Mouse (Mus musculus) yolk sac, embryonic 10.5 days (tissue): ENCODE results near the gene Tshr.
"Not testable (repeated sequence)": the region's sequence is repeated elsewhere in the genome, so short reads cannot be mapped to it uniquely, and the experiment has no call there.

Source experiments
- DNase-seq: peaks from one replicate; pipeline ENCODE4 v3.0.0-alpha.2; 2017; ENCODE audit warnings: low spot score

The Tshr gene

DNA sequence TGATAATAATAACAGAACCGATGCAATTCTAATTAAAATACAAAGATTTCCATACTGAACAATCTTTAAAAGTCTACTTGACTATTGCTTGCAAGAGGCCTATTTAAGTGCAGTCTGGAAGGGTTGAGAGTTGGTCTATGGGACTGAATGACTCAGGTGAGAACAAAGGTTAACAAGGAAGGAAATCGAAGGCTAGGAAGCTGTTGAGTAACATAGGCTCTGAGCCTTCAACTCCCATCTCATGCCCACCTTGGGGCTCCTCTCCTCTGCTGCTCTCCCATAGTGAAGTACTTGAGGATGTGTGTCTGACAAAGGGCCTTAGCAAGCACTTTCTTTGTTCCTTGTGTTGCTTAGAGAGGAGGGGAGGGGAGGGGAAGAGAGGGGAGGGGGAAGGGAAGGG, 116.1 kb downstream of the Tshr start:
- no peak for DNase-seq

DNA sequence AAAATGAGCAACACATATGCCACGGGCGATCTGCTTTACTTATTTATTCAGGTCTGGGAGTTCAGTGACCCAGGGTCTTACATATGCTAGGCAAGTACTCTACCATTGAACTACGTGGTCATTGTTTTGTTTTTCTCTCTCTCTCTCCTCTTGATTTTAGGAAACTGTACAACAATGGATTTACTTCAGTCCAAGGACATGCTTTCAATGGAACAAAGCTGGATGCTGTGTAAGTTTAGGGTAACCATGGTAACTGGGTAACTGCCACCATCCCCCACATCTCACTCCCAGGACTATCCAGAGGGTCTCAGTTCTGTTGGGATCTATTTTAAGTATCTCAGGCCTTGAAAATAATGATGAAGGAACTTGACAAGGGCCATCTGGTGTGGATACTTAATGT, 127.4 kb downstream of the Tshr start:
- DNase-seq, result no peak

DNA sequence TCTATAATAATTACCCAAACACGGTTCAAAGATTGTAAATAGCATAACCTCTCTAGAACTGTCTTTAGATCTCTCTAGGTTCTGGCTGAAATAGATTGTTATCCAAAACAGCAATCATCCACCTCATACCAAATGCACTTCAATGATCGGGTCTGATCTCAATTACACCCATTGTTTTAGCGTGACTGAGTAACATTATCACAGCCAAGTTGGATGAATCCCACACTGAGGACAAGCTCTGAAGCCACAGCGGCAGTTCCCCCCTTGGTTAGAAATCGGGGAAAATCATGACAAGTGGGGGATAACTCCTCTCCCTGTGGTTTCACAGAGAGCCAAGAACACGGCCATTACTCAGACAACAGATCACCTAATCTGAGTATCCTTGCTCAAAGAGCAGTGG, 129.6 kb downstream of the Tshr start:
- no peak for DNase-seq

DNA sequence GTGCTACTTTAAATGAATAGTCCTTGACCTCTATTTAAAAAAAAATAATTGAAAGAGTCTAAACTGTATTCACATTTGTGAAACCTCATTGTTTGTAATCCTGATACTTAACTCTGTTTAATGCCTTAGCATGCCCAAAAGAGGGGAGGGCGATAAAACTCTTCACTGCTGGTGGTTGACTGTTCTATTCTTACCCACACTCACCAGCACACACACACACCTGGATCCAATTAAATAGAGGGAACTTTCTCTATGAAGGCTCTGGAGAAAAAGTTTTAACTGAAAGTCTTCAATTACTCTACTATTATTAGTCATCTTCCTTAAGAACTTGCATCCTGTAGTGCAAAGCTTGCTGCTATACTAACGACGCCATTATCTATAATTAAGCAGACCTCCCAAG, 133.4 kb downstream of the Tshr start:
- no peak for DNase-seq

DNA sequence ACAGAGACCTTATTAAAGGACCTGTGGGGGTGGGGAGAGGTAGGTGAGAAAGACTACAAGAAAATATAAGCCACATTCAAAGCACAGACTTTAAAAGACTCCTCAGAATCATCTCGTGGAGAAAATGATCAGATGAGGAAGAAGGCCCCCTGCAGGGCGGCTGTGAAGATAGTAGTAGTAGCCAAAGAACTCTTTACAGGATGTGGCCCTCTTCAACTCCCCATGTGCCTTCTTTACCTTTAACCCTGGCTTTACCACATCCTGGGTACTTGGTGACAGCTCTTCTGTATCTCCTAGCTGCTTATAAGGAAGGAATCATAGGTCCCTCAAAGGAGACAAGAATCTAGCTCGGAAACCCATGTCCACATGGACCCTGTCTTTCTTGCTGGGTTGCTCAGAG, 139.3 kb downstream of the Tshr start:
- DNase-seq, result no peak

DNA sequence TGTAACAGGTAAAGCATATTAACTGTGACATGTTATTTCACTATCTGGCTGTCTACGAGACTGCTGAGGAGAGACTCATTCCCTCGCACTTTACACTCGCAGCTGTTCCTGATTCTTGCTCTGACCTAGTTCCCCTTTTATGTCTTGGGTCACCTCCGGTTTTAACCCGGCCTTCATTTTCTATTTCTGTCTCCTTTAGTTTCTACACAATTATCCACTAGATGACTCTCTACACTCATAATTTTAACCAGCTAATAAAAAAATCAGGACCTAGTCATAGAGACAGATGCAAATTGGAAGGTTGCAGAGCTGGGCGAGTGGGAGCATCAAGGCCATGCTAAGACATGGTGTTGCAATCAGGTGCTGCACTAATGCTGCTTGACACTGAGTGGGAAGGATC, 150.2 kb downstream of the Tshr start:
- no peak for DNase-seq

DNA sequence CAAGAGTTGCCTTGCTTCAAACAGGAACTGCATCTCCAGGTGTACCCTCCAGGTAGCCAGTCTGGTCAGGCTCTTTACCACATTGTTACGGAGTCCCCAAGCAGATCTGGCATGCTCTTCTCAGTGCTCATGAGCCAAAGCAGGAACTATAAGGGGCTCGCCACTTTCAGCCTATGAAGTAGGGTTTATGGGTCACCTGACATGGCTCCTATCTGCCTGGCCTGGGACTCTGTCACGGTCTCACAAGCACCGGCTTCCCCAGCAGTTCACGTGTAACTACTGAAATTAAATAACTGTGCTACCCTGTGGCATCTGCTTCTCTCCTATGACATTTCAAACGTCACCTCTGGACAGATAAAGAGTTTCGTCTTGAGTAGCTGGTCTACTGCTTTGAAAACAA, 155.8 kb downstream of the Tshr start:
- no peak for DNase-seq

DNA sequence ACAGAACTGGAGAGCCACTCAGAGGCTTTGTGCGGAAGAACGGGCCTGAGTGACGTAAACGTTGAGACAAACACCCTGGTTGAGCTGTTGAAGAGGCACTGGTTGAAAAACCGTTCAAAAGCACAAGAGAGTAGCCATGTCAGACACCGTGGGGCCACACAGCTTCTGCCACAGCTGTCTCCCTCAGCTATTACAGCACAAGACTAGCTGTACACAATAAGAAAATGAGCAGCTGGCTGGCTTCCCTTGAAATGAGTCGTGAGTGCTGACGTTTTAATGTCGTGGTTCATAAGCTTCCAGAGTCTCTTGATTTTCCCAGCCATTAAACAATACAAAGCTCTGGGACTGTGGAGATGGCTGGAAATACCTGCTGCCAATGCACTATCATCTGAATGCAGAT, 165.1 kb downstream of the Tshr start:
- no peak for DNase-seq

DNA sequence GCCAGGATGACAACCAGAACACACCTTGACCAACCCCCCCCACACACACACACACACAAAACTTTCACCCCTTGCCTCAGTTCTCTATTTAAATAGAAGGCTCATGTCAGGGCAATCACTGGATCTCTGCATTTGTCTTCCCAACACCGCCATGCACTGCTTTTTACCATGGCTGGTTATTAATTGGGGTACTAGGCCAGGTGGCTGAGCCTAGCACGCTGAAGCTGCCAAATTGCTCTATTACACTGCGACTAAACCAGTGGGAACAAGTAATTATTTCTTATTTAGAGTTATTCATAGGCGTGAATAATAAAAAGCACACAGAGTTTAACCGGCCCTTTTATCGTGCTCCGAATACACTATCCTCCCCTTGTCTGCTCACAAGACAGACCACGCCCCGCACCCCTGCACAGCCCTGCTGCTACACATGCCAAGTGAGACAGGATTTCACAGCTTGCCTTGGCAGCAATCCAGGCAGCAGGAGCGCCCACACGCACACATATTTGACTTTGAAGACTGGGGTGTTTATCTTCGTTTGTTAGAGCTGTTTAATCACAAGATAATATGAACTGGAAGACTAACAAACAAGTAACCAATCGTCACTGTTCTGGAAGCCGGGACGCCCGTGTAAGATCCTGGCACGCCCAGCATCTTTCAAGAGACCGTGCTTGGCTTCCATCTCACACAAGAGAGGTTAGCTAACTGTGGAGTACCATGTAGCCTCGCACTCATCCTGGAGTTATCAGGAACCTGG, 167.6 kb downstream of the Tshr start:
- no peak for DNase-seq

DNA sequence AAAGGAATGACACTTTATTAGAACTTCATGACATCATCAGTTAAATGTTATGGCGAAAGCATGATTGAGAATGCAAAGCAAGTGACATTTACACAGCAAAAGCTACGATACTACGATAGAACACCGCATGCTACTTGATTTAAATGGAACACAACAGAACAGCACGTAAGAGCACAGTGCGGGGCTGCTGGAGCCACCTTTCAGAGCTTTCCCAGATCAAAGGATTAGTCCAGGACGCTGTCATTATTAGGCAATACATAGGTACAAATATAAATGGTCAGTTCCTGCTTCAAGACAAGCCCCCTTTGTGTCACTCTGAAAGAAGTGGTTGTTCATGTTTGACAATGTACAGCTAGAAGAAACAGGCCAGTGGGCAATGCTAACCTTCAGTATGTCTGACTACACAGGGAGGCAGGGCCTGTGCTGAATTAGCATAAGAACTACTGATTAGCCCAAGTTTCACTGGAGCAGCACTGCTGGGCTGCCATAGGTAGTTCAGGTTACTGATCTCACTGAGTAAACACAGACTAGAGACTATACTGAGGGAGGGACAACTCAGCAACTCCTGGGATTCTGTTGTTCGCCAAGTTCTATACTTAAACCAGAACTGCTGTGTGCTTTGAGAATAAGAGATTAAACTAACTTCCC, 173.1 kb downstream of the Tshr start:
- DNase-seq, result not testable (repeated sequence)

DNA sequence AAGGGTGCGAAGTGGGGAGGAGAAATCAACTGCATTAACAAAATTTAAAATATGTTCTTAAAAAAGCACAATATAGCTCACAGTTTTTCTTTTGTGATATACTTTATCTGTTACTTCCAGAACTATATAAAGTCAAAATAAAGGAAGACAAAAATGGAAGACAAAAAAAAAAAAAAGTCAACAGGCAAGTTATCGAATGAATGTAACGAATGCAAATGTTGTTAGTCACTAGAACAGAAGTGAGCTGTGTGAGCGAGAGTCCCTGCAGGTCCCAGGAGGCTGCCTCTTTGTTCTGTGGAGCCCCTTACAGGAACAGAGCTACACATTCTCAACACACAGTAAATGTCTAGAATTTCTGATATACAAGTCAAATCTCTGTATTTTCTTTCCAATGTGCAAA, 173.8 kb downstream of the Tshr start:
- DNase-seq, result not testable (repeated sequence)

DNA sequence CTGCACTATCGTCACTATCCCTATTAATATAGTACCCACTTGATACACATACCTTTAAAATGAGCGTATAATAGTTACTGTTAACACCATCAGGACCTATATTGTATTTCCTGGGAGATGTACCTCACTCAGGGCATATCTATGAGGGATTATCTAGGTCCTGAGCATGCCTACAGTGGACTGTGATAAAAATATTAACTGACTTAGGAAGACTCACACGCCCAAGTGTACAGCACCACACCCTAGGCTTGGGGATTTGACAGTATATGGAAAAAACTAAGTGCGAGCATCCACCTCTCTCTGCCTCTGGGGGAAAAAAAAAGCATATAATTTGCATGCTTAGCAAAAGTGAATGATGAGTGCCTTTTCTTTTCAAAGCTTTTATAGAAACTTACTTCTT, 182.8 kb downstream of the Tshr start:
- DNase-seq, result no peak

DNA sequence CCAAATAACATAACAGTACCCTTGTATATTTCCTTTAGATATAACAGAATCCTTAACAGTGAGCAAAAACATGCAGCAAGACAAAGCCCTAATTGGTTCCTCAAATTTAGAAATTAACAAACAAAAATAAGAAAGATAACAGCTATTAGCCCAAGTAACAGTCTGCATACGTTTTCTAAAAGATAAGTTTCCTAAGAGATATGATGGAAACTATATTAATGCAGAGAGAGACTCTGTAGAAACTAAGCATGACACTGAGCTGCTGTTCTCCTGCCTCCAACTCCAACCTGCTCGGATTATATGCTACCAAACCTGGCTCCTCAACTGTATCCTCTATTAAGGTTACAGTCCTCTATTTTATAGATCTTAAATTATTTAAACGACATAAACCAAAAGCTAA, 184.9 kb downstream of the Tshr start:
- no peak for DNase-seq

DNA sequence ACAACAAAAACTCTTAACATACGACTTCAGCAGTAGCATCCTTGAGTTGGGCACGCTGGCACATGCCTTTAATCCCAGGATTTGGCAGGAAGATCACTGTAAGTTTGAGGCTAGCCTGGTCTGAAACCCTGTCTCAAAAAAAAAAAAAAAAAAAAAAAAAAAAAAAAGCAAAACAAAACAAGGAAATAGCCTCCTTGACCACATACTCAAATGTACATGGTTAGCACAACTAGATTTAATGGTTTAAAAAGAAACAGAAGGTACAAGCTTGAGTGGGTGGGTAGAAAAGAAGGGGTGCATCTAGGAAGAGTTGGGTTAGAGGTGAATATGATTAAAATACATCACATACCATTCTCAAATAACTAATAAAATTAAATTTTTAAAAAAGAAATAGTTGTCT, 187.3 kb downstream of the Tshr start:
- DNase-seq, result no peak

DNA sequence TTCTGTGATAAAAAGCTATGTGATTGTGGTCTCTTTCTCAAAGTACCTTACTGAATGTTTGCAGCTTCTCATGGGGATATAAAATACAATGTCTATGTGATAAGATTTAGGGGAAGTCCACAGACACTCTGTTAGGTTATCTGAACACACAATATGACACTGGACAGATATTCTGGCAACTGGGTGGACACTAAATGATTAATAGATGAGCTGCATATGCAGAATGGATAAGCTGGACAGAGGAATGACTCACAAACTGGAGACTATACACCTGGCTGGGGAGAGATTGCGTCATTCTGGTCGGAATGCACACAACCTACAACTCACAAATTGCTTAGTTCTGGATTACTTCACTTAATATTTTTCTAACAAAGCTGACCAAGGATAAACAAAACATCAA, 195.3 kb downstream of the Tshr start:
- no peak for DNase-seq

DNA sequence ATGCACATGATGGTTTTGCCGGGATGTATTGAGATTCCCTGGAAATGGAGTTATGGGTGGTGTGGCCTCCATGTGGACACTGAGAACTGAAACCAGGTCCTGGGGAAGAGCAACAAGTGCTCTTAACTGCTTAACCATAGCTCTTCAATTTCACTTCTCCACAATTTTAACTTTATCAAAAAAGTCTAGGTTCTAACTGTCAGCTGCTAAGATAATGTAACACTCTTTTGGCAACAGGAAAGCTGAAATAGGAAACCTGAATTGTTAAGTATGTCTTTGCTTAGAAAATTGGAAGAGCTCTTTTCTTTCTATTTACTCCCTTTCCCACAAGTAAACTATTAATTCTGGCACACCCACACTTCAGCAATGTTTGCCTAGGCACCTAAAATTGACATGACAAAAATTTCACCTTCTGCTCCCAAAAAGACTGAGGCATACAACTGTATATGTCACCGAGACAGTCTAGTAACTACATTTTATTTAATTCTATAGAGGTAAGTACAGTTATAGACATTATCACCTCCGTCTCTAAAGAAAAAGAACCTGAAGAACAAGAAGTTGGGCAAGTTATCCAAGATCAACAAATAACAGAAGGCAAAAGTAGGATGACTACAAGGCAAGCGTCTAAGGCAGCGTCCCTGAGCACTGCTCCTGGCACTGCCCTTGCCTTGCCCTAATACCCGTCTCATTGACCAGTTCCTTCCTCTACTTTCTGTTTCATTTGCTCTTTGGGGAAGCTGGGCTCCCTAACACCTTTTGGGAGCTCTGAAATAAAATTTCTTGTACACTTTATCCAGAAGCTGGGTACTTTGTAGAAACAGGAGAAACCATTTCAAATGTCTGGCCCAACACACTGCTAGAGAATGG, 197.1 kb downstream of the Tshr start:
- DNase-seq, result no peak

DNA sequence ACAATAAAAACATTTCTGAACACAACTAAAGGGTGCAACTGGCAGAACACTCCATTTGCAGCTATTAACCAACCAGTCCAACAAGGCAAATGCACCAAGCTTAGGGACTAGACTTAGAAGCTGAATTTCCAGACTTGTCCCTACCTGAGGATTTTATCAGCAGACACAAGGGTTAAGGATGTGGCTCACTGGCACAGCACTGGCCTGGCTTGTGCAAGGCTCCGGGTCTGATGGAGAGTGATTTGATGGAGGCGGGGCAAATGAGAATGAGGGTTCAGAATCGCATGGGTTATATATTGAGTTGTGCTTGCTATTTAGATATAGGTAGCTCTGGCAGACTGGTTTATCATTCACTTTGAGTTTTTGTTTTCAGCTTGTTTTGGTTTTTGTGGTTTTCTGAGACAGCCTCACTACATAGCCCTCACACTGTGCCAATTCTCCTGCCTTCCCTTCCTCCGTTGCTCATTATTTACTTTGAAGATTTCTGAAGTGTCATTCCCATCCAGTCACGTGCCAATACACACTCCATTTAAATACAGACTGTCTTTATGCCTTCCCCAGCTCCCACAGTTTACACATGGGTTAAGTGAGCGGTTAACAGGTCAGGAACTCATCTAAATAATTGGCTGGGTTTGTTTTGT, 198.1 kb downstream of the Tshr start:
- no peak for DNase-seq

DNA sequence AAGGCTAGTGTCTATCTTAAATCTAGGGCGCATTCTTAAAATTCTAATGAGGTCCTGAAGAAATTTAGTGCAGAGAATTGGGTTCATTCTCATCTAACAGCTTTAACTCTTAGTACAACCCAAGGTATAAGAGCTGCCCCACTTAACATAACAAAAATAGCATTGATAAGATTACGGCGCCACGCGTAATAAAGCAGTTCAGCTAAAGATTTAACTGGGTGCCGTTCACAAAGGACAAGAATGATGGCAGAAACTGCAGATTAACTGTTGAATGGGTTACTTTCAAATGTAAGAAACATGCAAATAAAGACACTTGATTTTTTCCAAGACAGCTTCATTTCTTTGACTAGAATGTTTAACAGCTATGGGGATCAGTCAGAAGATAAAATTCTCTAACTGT, 199.0 kb downstream of the Tshr start:
- no peak for DNase-seq

DNA sequence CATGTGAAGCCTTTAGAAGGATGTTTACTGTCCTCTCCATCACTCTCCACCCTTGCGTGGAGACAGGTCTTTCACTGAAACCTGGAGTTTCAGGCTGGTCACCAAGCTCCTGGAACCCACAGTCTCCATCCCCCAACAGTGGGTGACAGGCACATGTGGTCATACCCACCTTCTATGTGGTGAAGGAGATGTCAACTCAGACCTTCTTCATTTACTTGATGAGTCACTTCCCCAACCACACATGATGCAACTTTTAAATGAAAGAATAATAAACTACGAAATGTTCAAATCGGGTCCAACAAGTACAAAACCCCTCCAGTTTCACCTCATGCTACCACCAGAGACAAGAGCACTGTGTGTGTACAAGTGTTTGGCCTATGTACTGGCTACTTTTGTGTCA, 200.8 kb downstream of the Tshr start:
- no peak for DNase-seq

DNA sequence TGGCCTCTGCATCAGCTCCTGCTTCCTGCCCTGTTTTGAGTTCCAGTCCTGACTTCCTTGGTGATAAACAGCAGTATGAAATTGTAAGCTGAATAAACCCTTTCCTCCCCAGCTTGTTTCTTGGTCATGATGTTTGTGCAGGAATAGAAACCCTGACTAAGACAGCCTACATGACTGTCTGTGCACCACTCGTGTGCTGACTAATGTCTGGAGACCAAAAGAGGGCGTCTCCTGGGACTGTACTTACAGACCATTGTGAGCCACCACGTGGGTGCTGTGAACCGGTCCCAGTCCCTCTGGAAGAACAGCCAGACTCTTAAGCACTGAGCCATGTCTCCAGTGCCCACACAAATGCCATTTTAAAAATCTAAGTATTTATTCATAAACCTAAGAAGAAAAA, 201.5 kb downstream of the Tshr start:
- not testable (repeated sequence) for DNase-seq

DNA sequence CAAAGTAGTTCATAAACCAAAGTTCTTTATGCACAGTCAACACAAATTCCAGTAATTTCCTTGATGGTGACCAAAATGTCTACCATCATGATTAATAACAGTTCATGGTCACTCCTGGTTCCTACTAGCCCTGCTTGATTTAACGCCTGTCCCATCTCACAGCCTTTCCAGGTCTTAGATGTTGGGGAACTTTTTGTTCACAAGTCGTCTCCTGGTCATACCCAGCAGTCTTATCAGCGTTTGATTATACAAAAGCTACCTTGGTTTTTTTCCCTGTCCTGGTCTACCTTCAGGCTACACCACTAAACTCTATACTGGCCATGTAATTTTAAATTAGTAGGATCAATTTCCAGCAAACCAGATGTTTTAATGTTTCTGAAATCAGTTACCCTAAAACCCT, 202.7 kb downstream of the Tshr start:
- no peak for DNase-seq

DNA sequence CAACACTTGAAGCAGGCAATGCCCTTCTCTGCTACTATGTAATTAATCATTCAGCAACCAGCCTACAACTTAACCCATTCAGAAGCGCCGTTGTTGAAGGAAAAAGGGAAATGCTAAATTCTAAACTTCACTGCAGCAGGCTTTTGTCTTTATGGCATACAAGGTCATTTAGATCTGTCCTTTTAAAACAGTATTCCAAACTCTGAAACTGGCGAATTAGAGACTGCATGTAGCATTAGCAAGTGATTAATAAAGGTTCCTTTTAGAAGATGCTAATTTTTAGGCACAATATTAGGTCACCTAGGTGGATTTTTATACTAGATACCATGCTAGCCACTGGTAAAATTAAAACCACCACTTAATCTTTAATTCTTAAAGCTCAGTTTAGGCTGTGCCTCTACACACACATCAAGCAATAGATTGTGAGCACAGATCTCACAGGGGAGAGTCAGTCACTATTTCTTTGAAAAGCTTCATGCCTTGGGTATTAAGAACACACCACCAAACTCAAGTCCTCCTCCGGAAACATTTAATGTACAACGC, 203.2 kb downstream of the Tshr start:
- DNase-seq, result no peak
